Comparison of ENCODE assay signal across 11 mouse cellular contexts in genomic region chr2:44304971-44305808, GRCm38 (mm10).
DNase-seq lines count a peak whose midpoint lies in the region; ATAC-seq and TF ChIP-seq lines count a peak whose summit lies in the region.
"Had no signal": no experiment of that assay in that cellular context is flagged by ENCODE, and none has a peak within 500 bp of the region (broad histone marks: within the 10 kb centered on the region; RNA-seq: fewer than 3 reads in every experiment).

No protein-coding gene starts in this region.

- peak overlapping the region; percentile 36 for H3K4me2 ChIP-seq in embryonic facial prominence, embryonic 13.5 days
- peak overlapping the region; percentile 29; the same call in 1 of the 2 replicates for H3K4me2 ChIP-seq in midbrain, postnatal 0 days (ENCODE audit: low read depth, low read length, poor library complexity, severe bottlenecking)

- H3K27me3 ChIP-seq in embryonic facial prominence, embryonic 13.5 days, result no peaks in the 10 kb centered on the region
- H3K27me3 ChIP-seq in hindbrain, embryonic 10.5 days (ENCODE audit: insufficient read depth, poor library complexity, severe bottlenecking), result no peaks in the 10 kb centered on the region
- H3K27me3 ChIP-seq in midbrain, postnatal 0 days (ENCODE audit: insufficient read depth, low read length), result no peaks in the 10 kb centered on the region

- DNase-seq in layer of hippocampus, adult 2 months (ENCODE audit: low spot score in 2 of 2), result no peak
- DNase-seq in layer of hippocampus, postnatal 25 days (ENCODE audit: extremely low spot score in 1 of 2, low spot score in 1 of 2), result no peak
- DNase-seq in hindbrain, embryonic 10.5 days (ENCODE audit: low spot score), result no peak
- peak; percentile 56 for DNase-seq in midbrain, postnatal 0 days (ENCODE audit: low spot score)
- no peak for DNase-seq in left cerebral cortex, adult 11 months (ENCODE audit: low spot score)
- DNase-seq in ovary, postnatal 14 days (ENCODE audit: low spot score), result no peak
- DNase-seq: cerebellum, adult 11-12 months; heart, postnatal 36 days; lung, postnatal 4 days; thymus, postnatal 36 days had no signal

- H3K9me3 ChIP-seq in embryonic facial prominence, embryonic 13.5 days, result no peaks in the 10 kb centered on the region
- no peaks in the 10 kb centered on the region for H3K9me3 ChIP-seq in hindbrain, embryonic 10.5 days
- no peaks in the 10 kb centered on the region for H3K9me3 ChIP-seq in midbrain, postnatal 0 days (ENCODE audit: low read length)

- no peaks in the 10 kb centered on the region for H3K36me3 ChIP-seq in embryonic facial prominence, embryonic 13.5 days
- no peaks in the 10 kb centered on the region for H3K36me3 ChIP-seq in hindbrain, embryonic 10.5 days
- no peaks in the 10 kb centered on the region for H3K36me3 ChIP-seq in midbrain, postnatal 0 days (ENCODE audit: insufficient read depth, low read length)

- TF ChIP-seq CTCF in layer of hippocampus, adult 2 months (conservative IDR thresholded peaks at IDR 0.05), result no peak
- no peak for TF ChIP-seq CTCF in midbrain, postnatal 0 days (IDR thresholded peaks at IDR 0.05)

- H3K4me3 ChIP-seq in layer of hippocampus, adult 2 months, result peak overlapping the region; percentile 38; the same call in 1 of the 2 replicates
- no peak overlapping the region for H3K4me3 ChIP-seq in embryonic facial prominence, embryonic 13.5 days
- no peak overlapping the region for H3K4me3 ChIP-seq in hindbrain, embryonic 10.5 days
- no peak overlapping the region for H3K4me3 ChIP-seq in midbrain, postnatal 0 days (ENCODE audit: low read depth, low read length)

- H3K9ac ChIP-seq in embryonic facial prominence, embryonic 13.5 days, result no peak overlapping the region
- H3K9ac ChIP-seq in midbrain, postnatal 0 days (replicated peaks; ENCODE audit: low read length, poor library complexity, severe bottlenecking), result no peak overlapping the region

- H3K27ac ChIP-seq in layer of hippocampus, adult 2 months, result peak overlapping the region; percentile 80
- H3K27ac ChIP-seq in embryonic facial prominence, embryonic 13.5 days, result no peak overlapping the region
- peak overlapping the region; percentile 66 for H3K27ac ChIP-seq in hindbrain, embryonic 10.5 days
- no peak overlapping the region for H3K27ac ChIP-seq in midbrain, postnatal 0 days (ENCODE audit: low read depth, low read length)

- H3K4me1 ChIP-seq in embryonic facial prominence, embryonic 13.5 days, result peaks cover 7% of the 10 kb centered on the region; the same call in 1 of the 2 replicates
- H3K4me1 ChIP-seq in hindbrain, embryonic 10.5 days (replicated peaks), result peaks cover 16% of the 10 kb centered on the region
- H3K4me1 ChIP-seq in midbrain, postnatal 0 days (ENCODE audit: insufficient read depth, low read length), result no peaks in the 10 kb centered on the region

- 39% methylated on average over 17 of the region's 17 CpGs for WGBS in embryonic facial prominence, embryonic 13.5 days
- 69% methylated on average over 17 of the region's 17 CpGs for WGBS in hindbrain, embryonic 10.5 days
- WGBS in midbrain, postnatal 0 days, result 38% methylated on average over 17 of the region's 17 CpGs

- no peak for ATAC-seq in embryonic facial prominence, embryonic 13.5 days (ENCODE audit: insufficient number of reproducible peaks, insufficient read depth, low FRiP score, low TSS enrichment, low read depth)
- ATAC-seq in midbrain, postnatal 0 days (ENCODE audit: low FRiP score), result no peak; the same call in 1 of the 2 replicates

Comparison
In these comparisons a context has a peak if more than half of its experiments do, and no peak if none do; other contexts are left out.
1. H3K27ac ChIP-seq: peak in layer of hippocampus, adult 2 months (single experiment) and hindbrain, embryonic 10.5 days (single experiment); none in embryonic facial prominence, embryonic 13.5 days (single experiment) and midbrain, postnatal 0 days (single experiment).